Mouse (Mus musculus) heart, embryonic 11.5 days (tissue): ENCODE measurements around the gene Tmem29. TPM values are rescaled to one million over a fixed set of nuclear protein-coding genes. Genes with fewer than 3 reads are reported as not detected.
"Not testable (repeated sequence)": the region's sequence is repeated elsewhere in the genome, so short reads cannot be mapped to it uniquely, and the experiment has no call there.

Experiments used
- ATAC-seq: fragments of 200-750 bp; cut with Nextera tagmentation; replicated peaks from 2 replicates; pipeline ENCODE4 v1.8.0; 2017; ENCODE audit warnings: moderate library complexity; ENCODE audit not compliant: insufficient number of reproducible peaks, low FRiP score, low TSS enrichment
- H3K27ac ChIP-seq: fragments of 300-500 bp; sonication (generic); 2 replicates; pipeline ENCODE4 v1.5.1; 2014; ENCODE audit warnings: mild to moderate bottlenecking, low read depth, low read length
- H3K27me3 ChIP-seq: fragments of 300-500 bp; sonication (generic); 2 replicates; pipeline ENCODE4 v1.6.1; 2014; ENCODE audit warnings: mild to moderate bottlenecking, low read length, mixed read lengths; ENCODE audit not compliant: control insufficient read depth, insufficient read depth
- H3K36me3 ChIP-seq: fragments of 300-500 bp; sonication (generic); 2 replicates; pipeline ENCODE4 v1.6.1; 2014; ENCODE audit warnings: mild to moderate bottlenecking, low read length, moderate library complexity, mixed read lengths; ENCODE audit not compliant: control insufficient read depth, insufficient read depth
- H3K4me1 ChIP-seq: fragments of 300-500 bp; sonication (generic); 2 replicates; pipeline ENCODE4 v1.6.1; 2014; ENCODE audit warnings: low read length; ENCODE audit not compliant: control insufficient read depth, insufficient read depth
- H3K4me2 ChIP-seq: fragments of 300-500 bp; sonication (generic); 2 replicates; pipeline ENCODE4 v1.6.1; 2014; ENCODE audit warnings: mild to moderate bottlenecking, moderate library complexity
- H3K4me3 ChIP-seq: fragments of 300-500 bp; sonication (generic); 2 replicates; pipeline ENCODE4 v1.5.1; 2014; ENCODE audit warnings: low read depth, low read length
- H3K9ac ChIP-seq: fragments of 300-500 bp; sonication (generic); 2 replicates; pipeline ENCODE4 v1.6.1; 2014; ENCODE audit warnings: mild to moderate bottlenecking, low read depth, low read length, moderate library complexity
- H3K9me3 ChIP-seq: fragments of 300-500 bp; sonication (generic); replicated peaks from 2 replicates; pipeline ENCODE4 v1.6.1; 2016; ENCODE audit warnings: low read length; ENCODE audit not compliant: control insufficient read depth
- WGBS: fragments of 180-500 bp; shearing (Covaris S2); extraction: QIAGEN DNeasy Blood & Tissue Kit; methylation state at CpG from one replicate; pipeline ENCODE4 v1.1.7; 2014; ENCODE audit not compliant: insufficient replicate concordance; 5-methylcytosine and 5-hydroxymethylcytosine counted together
- polyA plus RNA-seq: library from polyadenylated mRNA; unstranded; fragments of >200 nt; fragmentation: Nextera tagmentation; extraction: Ambion mirVana; gene quantifications from 2 replicates; pipeline ENCODE4 v1.2.1, GENCODE M21; 2014

The Tmem29 gene
- polyA plus RNA-seq, result 22.9 and 23.5 TPM in 2 replicates

DNA sequence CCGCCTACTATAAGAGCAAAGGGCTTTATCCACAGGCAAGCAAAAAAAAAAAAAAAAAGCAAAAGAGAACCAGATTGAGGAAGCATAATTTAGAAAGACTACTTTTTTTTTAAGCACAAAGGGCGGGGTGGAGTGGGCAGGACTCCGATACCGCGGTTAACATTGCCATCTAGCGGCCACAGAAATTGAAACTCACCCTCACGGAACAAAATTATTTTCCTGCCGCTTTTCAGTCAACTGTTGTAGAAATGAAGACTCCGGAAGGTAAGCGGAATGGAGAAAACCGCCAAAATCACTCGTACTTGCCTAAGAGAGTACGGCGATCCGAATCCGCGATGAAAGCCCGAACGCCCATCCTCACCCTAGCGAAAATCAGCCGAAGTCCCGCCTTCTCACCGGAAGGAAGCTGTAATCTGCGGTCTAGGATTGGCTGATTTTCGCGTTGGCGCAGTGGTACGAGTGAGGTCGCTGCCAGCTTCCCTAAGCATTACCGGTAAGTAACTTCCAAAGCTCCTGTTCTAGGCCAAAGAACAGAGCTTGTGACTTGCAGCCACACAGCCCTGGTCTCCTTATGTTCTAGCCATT is at the start of gene Tmem29:
Gene Tmem29 (minus strand): TSS at position 389 of the 585 bp plus-strand sequence.
- H3K4me2 ChIP-seq, result peak within 1 kb of the TSS; percentile 54
- peak; percentile 91 for ATAC-seq
- peak within 1 kb of the TSS; percentile 44 for H3K4me3 ChIP-seq
- no peaks in the 10 kb centered on the region for H3K4me1 ChIP-seq
- peak within 1 kb of the TSS; percentile 50; the same call in 1 of the 2 replicates for H3K27ac ChIP-seq
- H3K9ac ChIP-seq, result peak within 1 kb of the TSS; percentile 69; the same call in 1 of the 2 replicates
- 2% methylated on average over 30 of the region's 30 CpGs for WGBS
- no peaks in the 10 kb centered on the region for H3K27me3 ChIP-seq
- H3K36me3 ChIP-seq, result no peaks in the 10 kb centered on the region
- no peaks in the 10 kb centered on the region for H3K9me3 ChIP-seq

DNA sequence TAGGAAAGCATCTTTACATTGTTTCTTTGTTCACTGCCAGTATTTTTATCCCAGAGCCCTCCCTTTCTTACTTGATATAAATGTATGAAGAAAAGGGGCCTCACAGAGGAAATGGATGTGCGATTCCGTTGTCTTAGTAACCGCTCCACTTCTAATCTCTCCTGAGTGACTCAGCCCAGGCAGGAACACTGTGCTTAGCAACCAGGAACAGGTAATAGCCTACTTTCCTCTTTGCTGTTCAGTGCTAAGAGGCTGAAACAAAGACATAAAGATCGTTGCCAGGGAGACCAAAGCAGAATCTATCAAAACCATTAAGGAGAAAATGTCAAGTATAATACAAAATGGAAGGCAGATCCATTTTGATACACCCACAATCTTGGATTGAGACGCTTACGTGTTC is 49.7 kb upstream of the Tmem29 start:
- H3K4me2 ChIP-seq, result no peak overlapping the region
- H3K27me3 ChIP-seq, result no peaks in the 10 kb centered on the region
- no peak overlapping the region for H3K4me3 ChIP-seq
- no peaks in the 10 kb centered on the region for H3K9me3 ChIP-seq
- H3K9ac ChIP-seq, result no peak overlapping the region
- no peak overlapping the region for H3K27ac ChIP-seq
- no peak for ATAC-seq
- H3K4me1 ChIP-seq, result no peaks in the 10 kb centered on the region
- 78% methylated on average over 6 of the region's 6 CpGs for WGBS
- no peaks in the 10 kb centered on the region for H3K36me3 ChIP-seq

DNA sequence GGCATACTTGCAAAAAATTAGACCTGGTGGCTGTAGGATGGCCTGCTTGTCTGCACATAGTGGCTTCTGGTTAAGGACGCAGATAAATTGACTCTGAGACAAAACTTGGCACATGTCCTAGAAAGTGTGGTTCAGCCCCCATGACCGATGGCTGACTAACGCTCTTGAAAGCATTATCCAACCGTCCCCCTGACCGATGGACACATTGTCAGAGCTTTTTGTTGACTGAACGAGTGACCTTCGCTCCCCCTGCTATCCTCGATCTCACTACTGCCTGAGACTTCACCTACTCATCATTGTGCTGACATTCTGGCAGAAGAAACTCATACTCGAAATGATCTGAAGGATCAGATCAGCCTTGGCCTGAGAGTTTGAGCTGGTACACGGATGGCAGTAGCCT is 28.9 kb upstream of the Tmem29 start:
- H3K36me3 ChIP-seq, H3K4me1 ChIP-seq, ATAC-seq, H3K27me3 ChIP-seq, H3K27ac ChIP-seq, H3K4me2 ChIP-seq, H3K4me3 ChIP-seq, H3K9ac ChIP-seq, H3K9me3 ChIP-seq: not testable (repeated sequence)
- 56% methylated on average over 1 of the region's 10 CpGs for WGBS

DNA sequence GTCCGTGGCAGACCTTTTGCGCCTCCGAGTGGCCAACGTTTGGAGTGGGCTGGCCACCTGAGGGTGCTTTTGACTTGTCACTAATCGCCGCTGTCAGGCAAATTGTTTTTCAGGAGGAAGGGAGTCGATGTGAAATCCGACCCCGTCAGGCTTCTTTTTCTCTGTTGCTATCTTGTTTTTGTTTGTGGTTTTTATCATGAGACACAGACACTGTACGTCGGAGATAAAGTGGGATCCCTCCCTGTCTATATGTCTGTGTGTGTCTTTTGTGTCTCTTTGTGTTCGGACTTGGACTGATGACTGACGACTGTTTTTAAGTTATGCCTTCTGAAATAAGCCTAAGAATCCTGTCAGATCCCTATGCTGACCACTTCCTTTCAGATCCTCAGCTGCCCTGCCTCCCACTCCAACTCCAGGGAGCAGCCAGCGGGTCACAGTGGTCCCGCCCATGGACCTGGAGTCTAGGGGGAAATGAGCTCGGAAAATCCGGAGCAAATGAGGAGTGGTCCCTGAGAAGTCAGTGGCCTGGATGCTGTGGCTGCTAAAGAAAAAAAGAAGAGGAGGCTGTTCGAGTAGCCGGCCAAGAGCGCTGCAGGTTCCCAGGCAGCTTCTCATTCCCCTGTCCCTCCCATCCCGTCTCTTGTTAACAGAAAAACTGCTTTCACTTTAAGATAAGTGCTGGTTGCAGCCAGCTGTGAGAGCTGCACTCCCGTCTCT is 27.5 kb upstream of the Tmem29 start:
- not testable (repeated sequence) for H3K4me2 ChIP-seq, H3K4me1 ChIP-seq, H3K4me3 ChIP-seq, ATAC-seq, H3K9ac ChIP-seq, H3K9me3 ChIP-seq, H3K36me3 ChIP-seq, H3K27ac ChIP-seq, H3K27me3 ChIP-seq
- 53% methylated on average over 7 of the region's 22 CpGs for WGBS

DNA sequence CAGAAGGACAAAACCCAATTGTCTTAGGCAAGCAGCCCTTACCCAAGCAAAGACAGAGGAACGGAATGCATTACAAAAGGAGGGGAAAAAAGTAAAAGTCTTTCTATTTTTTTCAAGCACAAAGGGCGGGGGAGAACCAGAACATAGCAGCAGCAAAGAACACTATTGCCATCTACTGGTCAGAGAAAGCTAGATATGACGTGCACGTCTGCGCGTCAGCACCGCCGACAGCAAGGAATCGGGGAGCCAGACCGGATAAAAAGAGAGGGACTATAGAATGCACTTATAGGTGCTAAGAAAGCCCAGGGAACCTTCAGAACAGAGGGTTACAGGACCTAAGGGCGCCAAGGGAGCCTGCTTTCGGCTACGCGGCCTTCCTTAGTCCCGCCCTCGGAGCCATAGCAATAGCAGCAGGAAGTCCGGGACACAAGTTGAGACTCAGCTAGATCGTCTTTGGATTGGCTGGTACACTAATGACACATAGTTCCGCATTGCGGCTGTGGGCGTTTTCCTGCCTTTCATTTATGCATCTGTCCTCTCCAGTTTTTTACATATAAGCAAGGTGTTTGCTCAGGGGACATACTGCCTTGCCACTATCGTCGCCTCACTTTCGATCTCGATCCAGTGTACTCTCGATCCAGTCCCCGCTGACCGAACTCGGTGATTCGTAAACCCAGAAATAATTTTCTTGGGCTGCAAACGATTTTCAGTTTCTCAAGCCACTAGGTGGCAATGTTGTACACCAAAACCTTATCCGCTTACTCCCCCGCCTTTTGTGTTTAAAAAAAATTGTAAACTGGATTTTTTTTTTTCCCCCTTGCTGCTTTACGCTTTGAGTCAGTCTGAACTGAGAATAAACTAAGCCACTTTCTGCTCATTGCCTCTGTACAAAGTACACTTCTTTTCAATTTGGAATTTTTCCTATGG is 19.2 kb upstream of the Tmem29 start:
- Histone ChIP-seq H3K27ac (peak overlapping the region; percentile 82), H3K4me3 (peak overlapping the region; percentile 48), H3K4me1 (no peaks in the 10 kb centered on the region), H3K9me3 (no peaks in the 10 kb centered on the region), H3K9ac (peak overlapping the region; percentile 78), H3K27me3 (no peaks in the 10 kb centered on the region), H3K4me2 (peak overlapping the region; percentile 45), H3K36me3 (no peaks in the 10 kb centered on the region)
- peak; percentile 93 for ATAC-seq
- 1% methylated on average over 34 of the region's 34 CpGs for WGBS

DNA sequence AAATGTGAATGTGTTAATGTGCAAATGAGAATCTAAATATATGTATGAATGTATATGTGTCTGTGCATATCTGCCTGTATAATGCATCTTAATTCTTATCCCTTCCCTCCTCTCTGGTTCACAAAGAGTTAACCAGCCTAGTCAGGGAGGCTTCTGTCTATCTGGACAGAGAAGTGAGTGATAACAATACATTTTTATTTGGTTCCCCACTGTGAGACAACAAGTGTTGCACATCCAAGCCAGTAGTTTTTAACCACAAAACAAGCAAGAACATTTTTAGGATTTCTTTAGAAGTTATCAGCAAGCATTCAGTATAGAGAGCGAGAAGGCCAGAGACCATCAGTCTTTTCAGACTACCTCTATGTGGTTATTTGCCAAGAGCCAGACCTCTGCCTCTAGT is 12.5 kb upstream of the Tmem29 start:
- Histone ChIP-seq H3K4me3 (no peak overlapping the region), H3K9ac (no peak overlapping the region), H3K4me2 (no peak overlapping the region), H3K4me1 (no peaks in the 10 kb centered on the region), H3K36me3 (no peaks in the 10 kb centered on the region), H3K9me3 (no peaks in the 10 kb centered on the region), H3K27ac (no peak overlapping the region), H3K27me3 (no peaks in the 10 kb centered on the region)
- WGBS, result 86% methylated on average over 1 of the region's 1 CpGs
- ATAC-seq, result no peak

DNA sequence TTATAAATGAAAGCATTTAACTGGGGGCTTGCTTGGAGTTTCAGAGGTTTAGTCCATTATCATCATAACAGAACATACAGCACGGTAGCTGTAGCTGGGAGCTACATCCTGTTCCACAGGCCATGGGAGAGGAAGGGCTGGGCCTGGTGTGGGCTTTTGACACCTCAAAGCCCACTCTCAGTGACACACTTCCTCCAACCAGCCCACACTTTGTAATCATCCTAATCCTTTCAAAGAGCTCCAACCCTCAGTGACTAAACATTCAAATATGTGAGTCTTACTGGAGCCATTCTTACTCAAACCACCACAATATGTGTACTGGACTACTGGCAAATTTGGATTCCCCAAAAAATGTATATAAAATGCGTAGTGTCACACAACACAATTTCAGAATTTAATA is 9.3 kb upstream of the Tmem29 start:
- H3K4me3 ChIP-seq, result no peak overlapping the region
- no peaks in the 10 kb centered on the region for H3K36me3 ChIP-seq
- H3K9ac ChIP-seq, result no peak overlapping the region
- H3K9me3 ChIP-seq, result no peaks in the 10 kb centered on the region
- H3K27ac ChIP-seq, result no peak overlapping the region
- H3K27me3 ChIP-seq, result no peaks in the 10 kb centered on the region
- 73% methylated on average over 2 of the region's 2 CpGs for WGBS
- no peak for ATAC-seq
- no peaks in the 10 kb centered on the region for H3K4me1 ChIP-seq
- no peak overlapping the region for H3K4me2 ChIP-seq

DNA sequence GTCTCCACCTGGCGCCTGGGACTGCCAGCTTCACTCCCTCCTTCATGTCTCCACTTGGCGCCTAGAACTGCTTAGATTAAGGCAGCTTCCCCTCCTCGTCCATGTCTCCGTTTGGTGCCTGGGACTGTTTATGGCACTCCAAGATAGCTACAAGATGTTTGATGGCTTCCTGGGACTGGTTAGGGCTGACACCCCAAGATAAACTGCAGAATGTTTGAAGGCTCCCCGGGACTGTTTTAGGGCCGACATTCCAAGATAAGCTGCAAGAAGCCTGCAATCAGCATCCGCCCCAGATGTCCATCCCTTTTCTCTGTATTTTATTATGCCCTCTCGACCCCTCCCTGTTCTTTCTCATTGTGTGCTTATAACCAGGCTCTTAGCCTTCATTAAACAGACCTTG is 7.9 kb upstream of the Tmem29 start:
- 59% methylated on average over 8 of the region's 8 CpGs for WGBS
- H3K4me1 ChIP-seq, H3K36me3 ChIP-seq, H3K9ac ChIP-seq, H3K27me3 ChIP-seq, H3K9me3 ChIP-seq, H3K4me2 ChIP-seq, H3K27ac ChIP-seq, ATAC-seq, H3K4me3 ChIP-seq: not testable (repeated sequence)
